Mouse (Mus musculus): ENCODE results near the gene Hmgcl. TPM values are rescaled to one million over a fixed set of nuclear protein-coding genes. Genes with fewer than 3 reads are reported as not detected.

The Hmgcl gene
- polyA plus RNA-seq, 1 experiment from 2014 or later = 107 TPM

DNA sequence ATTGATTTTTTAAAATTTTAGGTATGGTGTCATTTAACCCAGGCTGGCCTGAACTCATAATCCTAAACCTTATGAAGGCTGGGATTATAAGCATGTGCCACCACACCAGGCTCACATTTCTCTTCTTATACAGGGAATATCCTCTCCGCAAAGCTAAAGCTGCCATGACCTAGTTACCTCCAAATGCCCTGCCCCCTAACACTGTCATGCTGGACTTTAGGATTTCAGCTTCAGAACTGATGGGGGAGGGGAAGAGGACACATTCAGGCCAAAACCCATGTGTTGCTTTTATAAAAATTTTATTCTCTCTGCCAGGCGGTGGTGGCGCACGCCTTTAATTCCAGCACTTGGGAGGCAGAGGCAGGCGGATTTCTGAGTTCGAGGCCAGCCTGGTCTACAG is 47.7 kb downstream of the Hmgcl start:
- Histone ChIP-seq H3K36me3 (ENCODE audit: insufficient read depth, low read length) (no peaks in the 10 kb centered on the region), H3K4me3 (replicated peaks; ENCODE audit: low read depth, low read length) (no peak overlapping the region), H3K4me1 (replicated peaks; ENCODE audit: insufficient read depth, low read length) (no peaks in the 10 kb centered on the region), H3K27me3 (ENCODE audit: insufficient read depth, low read length) (no peaks in the 10 kb centered on the region), H3K9me3 (replicated peaks; ENCODE audit: low read length) (no peaks in the 10 kb centered on the region), H3K27ac (no peak overlapping the region), H3K9ac (ENCODE audit: low read depth, low read length) (no peak overlapping the region), H3K4me2 (ENCODE audit: low read length) (no peak overlapping the region)
- no peak for TF ChIP-seq CTCF (IDR thresholded peaks at IDR 0.05; ENCODE audit: low read depth)
- ATAC-seq (replicated peaks; ENCODE audit: low FRiP score, low read depth) (no peak), DNase-seq (ENCODE audit: low spot score) (no peak)
- 97% methylated on average over 6 of the region's 6 CpGs for WGBS

DNA sequence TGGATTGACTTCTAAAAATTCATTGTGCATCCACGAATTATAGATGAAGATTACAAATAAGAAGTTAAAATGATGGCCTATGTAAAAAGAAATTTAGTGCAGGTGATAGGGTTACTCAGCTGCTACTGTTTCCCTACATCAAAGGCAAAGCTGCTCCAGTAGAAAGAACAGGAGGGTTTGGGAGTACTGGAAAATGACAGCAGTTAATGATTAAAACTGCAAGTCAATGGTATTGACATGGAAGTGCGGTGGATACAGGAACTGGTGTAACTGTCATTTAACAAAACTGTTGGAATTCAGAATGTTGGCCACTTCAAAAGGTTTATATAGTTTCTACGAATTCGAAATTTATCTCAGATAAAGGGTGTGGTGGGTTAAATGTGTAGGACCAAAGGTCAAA is 48.9 kb downstream of the Hmgcl start:
- no peaks in the 10 kb centered on the region for H3K36me3 ChIP-seq (ENCODE audit: insufficient read depth, low read length)
- 87% methylated on average over 4 of the region's 4 CpGs for WGBS

DNA sequence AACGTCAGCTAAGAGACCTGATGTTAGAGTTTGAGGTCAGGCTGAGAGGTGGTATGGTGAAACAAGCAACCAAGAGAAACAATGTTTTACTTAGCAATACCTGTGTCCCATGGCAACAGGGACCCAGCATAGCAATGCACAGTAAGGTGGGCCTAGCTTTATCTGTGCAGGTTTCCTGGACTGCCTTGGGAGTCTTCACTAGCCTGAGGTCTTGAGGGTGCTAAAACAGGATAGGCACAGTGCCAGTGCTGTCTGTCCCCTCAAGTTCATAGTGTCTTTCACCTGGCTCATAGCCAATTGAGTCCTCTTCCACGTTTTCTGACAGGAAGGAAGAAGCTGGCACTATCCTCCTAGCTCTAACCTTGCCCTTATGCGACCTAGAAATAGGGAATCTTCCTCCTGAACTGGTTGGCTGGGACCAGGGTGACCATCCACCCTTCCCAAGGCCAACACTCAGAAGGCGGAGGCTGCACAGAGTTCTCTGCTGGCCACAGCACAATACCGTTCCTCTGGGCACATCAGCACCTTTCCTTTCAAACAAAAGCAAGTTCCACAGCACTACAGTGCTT is 57.9 kb downstream of the Hmgcl start:
- Histone ChIP-seq H3K4me3 (replicated peaks; ENCODE audit: low read depth, low read length) (no peak overlapping the region), H3K4me2 (ENCODE audit: low read length) (no peak overlapping the region), H3K36me3 (ENCODE audit: insufficient read depth, low read length) (peaks cover 51% of the 10 kb centered on the region), H3K27ac (no peak overlapping the region), H3K27me3 (ENCODE audit: insufficient read depth, low read length) (no peaks in the 10 kb centered on the region), H3K9ac (ENCODE audit: low read depth, low read length) (no peak overlapping the region), H3K4me1 (replicated peaks; ENCODE audit: insufficient read depth, low read length) (no peaks in the 10 kb centered on the region), H3K9me3 (replicated peaks; ENCODE audit: low read length) (no peaks in the 10 kb centered on the region)
- TF ChIP-seq CTCF (IDR thresholded peaks at IDR 0.05; ENCODE audit: low read depth) = no peak
- 87% methylated on average over 5 of the region's 5 CpGs for WGBS
- ATAC-seq (replicated peaks; ENCODE audit: low FRiP score, low read depth) (no peak), DNase-seq (ENCODE audit: low spot score) (no peak)

More for the DNA sequence above, 48.9 kb downstream of the Hmgcl start:
- no peaks in the 10 kb centered on the region for H3K9me3 ChIP-seq (replicated peaks; ENCODE audit: low read length)
- no peak overlapping the region for H3K4me3 ChIP-seq (replicated peaks; ENCODE audit: low read depth, low read length)
- H3K27ac ChIP-seq = no peak overlapping the region
- H3K4me2 ChIP-seq (ENCODE audit: low read length) = no peak overlapping the region
- no peaks in the 10 kb centered on the region for H3K4me1 ChIP-seq (replicated peaks; ENCODE audit: insufficient read depth, low read length)
- ATAC-seq (replicated peaks; ENCODE audit: low FRiP score, low read depth) (no peak), DNase-seq (ENCODE audit: low spot score) (no peak)
- TF ChIP-seq CTCF (IDR thresholded peaks at IDR 0.05; ENCODE audit: low read depth) = no peak
- no peak overlapping the region for H3K9ac ChIP-seq (ENCODE audit: low read depth, low read length)
- no peaks in the 10 kb centered on the region for H3K27me3 ChIP-seq (ENCODE audit: insufficient read depth, low read length)

DNA sequence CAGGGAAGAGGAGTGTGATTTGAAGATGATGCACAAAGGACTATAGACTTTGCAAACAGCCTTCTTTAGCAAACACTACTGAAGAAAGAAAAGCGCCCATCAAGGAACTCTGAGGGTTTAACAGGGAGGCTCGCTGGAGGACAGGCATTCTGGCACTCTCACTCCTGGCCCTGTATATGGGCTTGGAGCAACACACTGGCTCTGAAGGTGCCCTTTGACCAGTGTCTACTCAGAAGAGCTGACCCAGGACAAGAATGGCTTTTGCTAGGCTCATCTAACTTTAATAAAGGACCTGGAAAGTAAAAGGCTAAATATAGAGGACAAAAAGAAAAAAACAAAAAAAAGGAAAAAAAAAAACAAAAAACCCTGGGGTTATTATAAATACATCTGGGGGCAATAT is 58.7 kb downstream of the Hmgcl start:
- no peak overlapping the region for H3K4me2 ChIP-seq (ENCODE audit: low read length)
- no peak overlapping the region for H3K27ac ChIP-seq
- DNase-seq (ENCODE audit: low spot score) (no peak), ATAC-seq (replicated peaks; ENCODE audit: low FRiP score, low read depth) (no peak)
- no peak overlapping the region for H3K9ac ChIP-seq (ENCODE audit: low read depth, low read length)
- 98% methylated on average over 2 of the region's 2 CpGs for WGBS
- no peak for TF ChIP-seq CTCF (IDR thresholded peaks at IDR 0.05; ENCODE audit: low read depth)
- peaks cover 57% of the 10 kb centered on the region for H3K36me3 ChIP-seq (ENCODE audit: insufficient read depth, low read length)
- H3K4me1 ChIP-seq (replicated peaks; ENCODE audit: insufficient read depth, low read length) = no peaks in the 10 kb centered on the region
- H3K27me3 ChIP-seq (ENCODE audit: insufficient read depth, low read length) = no peaks in the 10 kb centered on the region
- no peaks in the 10 kb centered on the region for H3K9me3 ChIP-seq (replicated peaks; ENCODE audit: low read length)
- no peak overlapping the region for H3K4me3 ChIP-seq (replicated peaks; ENCODE audit: low read depth, low read length)

DNA sequence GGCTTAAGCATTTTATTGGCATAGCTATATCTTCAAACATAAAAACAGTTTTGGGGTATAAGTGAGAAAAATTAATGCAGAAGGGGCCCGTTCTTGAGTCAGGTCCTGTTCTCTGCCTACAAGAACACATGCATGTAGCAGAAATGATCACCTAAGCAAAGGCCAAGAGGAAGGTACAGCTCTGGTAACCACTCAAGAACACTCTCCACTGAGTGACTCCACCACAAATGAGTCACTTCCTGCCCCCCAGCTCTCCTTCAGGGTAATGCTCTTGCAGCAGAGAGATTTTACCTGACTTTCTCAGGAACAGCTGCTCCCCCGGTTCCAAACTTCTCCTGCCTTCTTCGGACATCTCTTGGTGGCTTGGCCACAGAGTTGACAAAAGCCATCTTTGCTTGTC is 60.6 kb downstream of the Hmgcl start:
- no peak overlapping the region for H3K4me2 ChIP-seq (ENCODE audit: low read length)
- H3K27me3 ChIP-seq (ENCODE audit: insufficient read depth, low read length) = no peaks in the 10 kb centered on the region
- H3K4me1 ChIP-seq (replicated peaks; ENCODE audit: insufficient read depth, low read length) = no peaks in the 10 kb centered on the region
- no peaks in the 10 kb centered on the region for H3K9me3 ChIP-seq (replicated peaks; ENCODE audit: low read length)
- TF ChIP-seq CTCF (IDR thresholded peaks at IDR 0.05; ENCODE audit: low read depth) = no peak
- H3K27ac ChIP-seq = no peak overlapping the region
- ATAC-seq (replicated peaks; ENCODE audit: low FRiP score, low read depth) = no peak
- no peak overlapping the region for H3K9ac ChIP-seq (ENCODE audit: low read depth, low read length)
- H3K4me3 ChIP-seq (replicated peaks; ENCODE audit: low read depth, low read length) = no peak overlapping the region
- H3K36me3 ChIP-seq (ENCODE audit: insufficient read depth, low read length) = peaks cover 71% of the 10 kb centered on the region
- DNase-seq (ENCODE audit: low spot score) = no peak
- WGBS = 91% methylated on average over 3 of the region's 3 CpGs

DNA sequence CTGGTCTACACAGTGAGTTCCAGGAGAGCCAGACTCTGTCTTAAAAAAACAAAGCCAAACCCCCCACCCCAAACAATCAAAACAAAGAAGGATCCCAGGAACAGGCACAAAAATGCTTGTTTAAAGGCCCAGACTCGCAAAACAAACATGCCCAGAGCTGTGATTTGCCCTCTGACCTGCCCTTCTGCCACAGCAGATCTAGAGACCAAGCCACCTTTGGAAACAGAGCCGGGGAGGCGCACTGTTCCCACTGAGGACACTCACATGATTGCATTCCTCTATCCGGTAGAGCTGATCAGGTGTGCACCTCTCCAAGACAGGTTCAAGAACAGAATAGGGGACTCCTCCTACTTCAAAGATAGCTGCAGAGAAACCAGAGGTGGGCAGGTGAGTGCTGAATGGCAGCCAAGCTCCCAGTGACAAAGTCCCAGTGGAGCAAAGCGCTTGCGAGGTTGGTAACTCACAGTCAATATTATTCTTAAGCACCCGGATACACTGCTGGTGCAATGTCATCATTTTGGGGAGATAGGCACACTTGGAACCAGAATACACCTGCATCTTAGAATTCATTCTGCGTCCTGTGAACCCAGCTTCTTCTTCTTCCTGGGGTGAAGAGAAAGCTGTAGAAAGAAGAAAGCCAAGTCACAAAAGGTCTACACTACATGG is 62.7 kb downstream of the Hmgcl start:
- Histone ChIP-seq H3K27ac (no peak overlapping the region), H3K4me3 (replicated peaks; ENCODE audit: low read depth, low read length) (no peak overlapping the region), H3K9me3 (replicated peaks; ENCODE audit: low read length) (no peaks in the 10 kb centered on the region), H3K9ac (ENCODE audit: low read depth, low read length) (no peak overlapping the region), H3K27me3 (ENCODE audit: insufficient read depth, low read length) (no peaks in the 10 kb centered on the region), H3K36me3 (ENCODE audit: insufficient read depth, low read length) (peaks cover 74% of the 10 kb centered on the region), H3K4me2 (ENCODE audit: low read length) (no peak overlapping the region), H3K4me1 (replicated peaks; ENCODE audit: insufficient read depth, low read length) (no peaks in the 10 kb centered on the region)
- TF ChIP-seq CTCF (IDR thresholded peaks at IDR 0.05; ENCODE audit: low read depth) = no peak
- WGBS = 86% methylated on average over 8 of the region's 8 CpGs
- no peak for DNase-seq (ENCODE audit: low spot score)
- no peak for ATAC-seq (replicated peaks; ENCODE audit: low FRiP score, low read depth)

Measured in kidney, postnatal 0 days (tissue).